Mouse (Mus musculus): ENCODE results near the gene Cyp2e1. TPM values are rescaled to one million over a fixed set of nuclear protein-coding genes. Genes with fewer than 3 reads are reported as not detected.

The Cyp2e1 gene
- polyA plus RNA-seq, 1 experiment from 2014 or later, result not detected

- no peak overlapping the region for H3K27ac ChIP-seq (replicated peaks; ENCODE audit: low read depth, low read length)
- 69% methylated on average over 4 of the region's 4 CpGs for WGBS
- no peaks in the 10 kb centered on the region for H3K36me3 ChIP-seq (ENCODE audit: control insufficient read depth, insufficient read depth, low read length)
- ATAC-seq (ENCODE audit: low read depth), result no peak
- no peak for DNase-seq (ENCODE audit: low spot score)
- no peaks in the 10 kb centered on the region for H3K4me1 ChIP-seq (ENCODE audit: control insufficient read depth, insufficient read depth, low read length)
- H3K4me3 ChIP-seq (ENCODE audit: low read depth, low read length), result no peak overlapping the region
- no peak overlapping the region for H3K4me2 ChIP-seq (ENCODE audit: low read depth, low read length)
- H3K9ac ChIP-seq (ENCODE audit: low read depth, low read length), result no peak overlapping the region
- H3K27me3 ChIP-seq (replicated peaks; ENCODE audit: control insufficient read depth, insufficient read depth, low read length), result no peaks in the 10 kb centered on the region
- no peaks in the 10 kb centered on the region for H3K9me3 ChIP-seq (ENCODE audit: control insufficient read depth, low read length)
Observed at GRCm38 (mm10) chr7:140793541-140793940, 30.0 kb downstream of the Cyp2e1 start.

- no peak for DNase-seq (ENCODE audit: low spot score)
- Histone ChIP-seq H3K27me3 (replicated peaks; ENCODE audit: control insufficient read depth, insufficient read depth, low read length) (no peaks in the 10 kb centered on the region), H3K9me3 (ENCODE audit: control insufficient read depth, low read length) (no peaks in the 10 kb centered on the region), H3K36me3 (ENCODE audit: control insufficient read depth, insufficient read depth, low read length) (no peaks in the 10 kb centered on the region), H3K4me1 (ENCODE audit: control insufficient read depth, insufficient read depth, low read length) (no peaks in the 10 kb centered on the region), H3K4me2 (ENCODE audit: low read depth, low read length) (no peak overlapping the region), H3K27ac (replicated peaks; ENCODE audit: low read depth, low read length) (no peak overlapping the region), H3K9ac (ENCODE audit: low read depth, low read length) (no peak overlapping the region), H3K4me3 (ENCODE audit: low read depth, low read length) (no peak overlapping the region)
- 86% methylated on average over 3 of the region's 3 CpGs for WGBS
- no peak for ATAC-seq (ENCODE audit: low read depth)
Observed at GRCm38 (mm10) chr7:140797619-140798018, 34.1 kb downstream of the Cyp2e1 start.

GRCm38 (mm10) chr7:140798212-140798611, 34.7 kb downstream of the Cyp2e1 start:
- DNase-seq (ENCODE audit: low spot score), result no peak
- H3K4me1 ChIP-seq (ENCODE audit: control insufficient read depth, insufficient read depth, low read length), result no peaks in the 10 kb centered on the region
- H3K4me3 ChIP-seq (ENCODE audit: low read depth, low read length), result no peak overlapping the region
- 56% methylated on average over 2 of the region's 2 CpGs for WGBS
- H3K9ac ChIP-seq (ENCODE audit: low read depth, low read length), result no peak overlapping the region
- no peaks in the 10 kb centered on the region for H3K36me3 ChIP-seq (ENCODE audit: control insufficient read depth, insufficient read depth, low read length)
- no peaks in the 10 kb centered on the region for H3K27me3 ChIP-seq (replicated peaks; ENCODE audit: control insufficient read depth, insufficient read depth, low read length)
- H3K27ac ChIP-seq (replicated peaks; ENCODE audit: low read depth, low read length), result no peak overlapping the region
- ATAC-seq (ENCODE audit: low read depth), result 0 out of 2 replicates have a peak, but pooled peaks have one; percentile 30
- no peak overlapping the region for H3K4me2 ChIP-seq (ENCODE audit: low read depth, low read length)
- H3K9me3 ChIP-seq (ENCODE audit: control insufficient read depth, low read length), result no peaks in the 10 kb centered on the region

GRCm38 (mm10) chr7:140802629-140803028, 39.1 kb downstream of the Cyp2e1 start:
- H3K36me3 ChIP-seq (ENCODE audit: control insufficient read depth, insufficient read depth, low read length), result no peaks in the 10 kb centered on the region
- no peaks in the 10 kb centered on the region for H3K4me1 ChIP-seq (ENCODE audit: control insufficient read depth, insufficient read depth, low read length)
- DNase-seq (ENCODE audit: low spot score) (no peak), ATAC-seq (ENCODE audit: low read depth) (no peak)
- no peak overlapping the region for H3K4me2 ChIP-seq (ENCODE audit: low read depth, low read length)
- no peaks in the 10 kb centered on the region for H3K27me3 ChIP-seq (replicated peaks; ENCODE audit: control insufficient read depth, insufficient read depth, low read length)
- H3K4me3 ChIP-seq (ENCODE audit: low read depth, low read length), result no peak overlapping the region
- H3K9me3 ChIP-seq (ENCODE audit: control insufficient read depth, low read length), result no peaks in the 10 kb centered on the region
- H3K27ac ChIP-seq (replicated peaks; ENCODE audit: low read depth, low read length), result no peak overlapping the region
- no peak overlapping the region for H3K9ac ChIP-seq (ENCODE audit: low read depth, low read length)
- WGBS, result 64% methylated on average over 6 of the region's 6 CpGs

- Histone ChIP-seq H3K36me3 (ENCODE audit: control insufficient read depth, insufficient read depth, low read length) (0 out of 2 replicates have a peak, but pooled peaks cover 2% of the 10 kb centered on the region), H3K4me3 (ENCODE audit: low read depth, low read length) (no peak overlapping the region), H3K9ac (ENCODE audit: low read depth, low read length) (no peak overlapping the region), H3K9me3 (ENCODE audit: control insufficient read depth, low read length) (no peaks in the 10 kb centered on the region), H3K4me2 (ENCODE audit: low read depth, low read length) (no peak overlapping the region), H3K27me3 (replicated peaks; ENCODE audit: control insufficient read depth, insufficient read depth, low read length) (no peaks in the 10 kb centered on the region), H3K4me1 (ENCODE audit: control insufficient read depth, insufficient read depth, low read length) (no peaks in the 10 kb centered on the region), H3K27ac (replicated peaks; ENCODE audit: low read depth, low read length) (no peak overlapping the region)
- 11% methylated on average over 1 of the region's 1 CpGs for WGBS
- DNase-seq (ENCODE audit: low spot score) (peak; percentile 7), ATAC-seq (ENCODE audit: low read depth) (no peak)
Observed at GRCm38 (mm10) chr7:140805704-140806103, 42.2 kb downstream of the Cyp2e1 start.

GRCm38 (mm10) chr7:140810496-140810895, 47.0 kb downstream of the Cyp2e1 start:
- Histone ChIP-seq H3K9ac (ENCODE audit: low read depth, low read length) (no peak overlapping the region), H3K4me2 (ENCODE audit: low read depth, low read length) (no peak overlapping the region), H3K27me3 (replicated peaks; ENCODE audit: control insufficient read depth, insufficient read depth, low read length) (no peaks in the 10 kb centered on the region), H3K4me3 (ENCODE audit: low read depth, low read length) (no peak overlapping the region), H3K36me3 (ENCODE audit: control insufficient read depth, insufficient read depth, low read length) (peaks cover 15% of the 10 kb centered on the region; the same call in 1 of the 2 replicates), H3K9me3 (ENCODE audit: control insufficient read depth, low read length) (no peaks in the 10 kb centered on the region), H3K4me1 (ENCODE audit: control insufficient read depth, insufficient read depth, low read length) (no peaks in the 10 kb centered on the region), H3K27ac (replicated peaks; ENCODE audit: low read depth, low read length) (no peak overlapping the region)
- 92% methylated on average over 6 of the region's 6 CpGs for WGBS
- ATAC-seq (ENCODE audit: low read depth) (no peak), DNase-seq (ENCODE audit: low spot score) (no peak)

- Histone ChIP-seq H3K27me3 (replicated peaks; ENCODE audit: control insufficient read depth, insufficient read depth, low read length) (no peaks in the 10 kb centered on the region), H3K27ac (replicated peaks; ENCODE audit: low read depth, low read length) (no peak overlapping the region), H3K9ac (ENCODE audit: low read depth, low read length) (no peak overlapping the region), H3K4me3 (ENCODE audit: low read depth, low read length) (no peak overlapping the region), H3K9me3 (ENCODE audit: control insufficient read depth, low read length) (no peaks in the 10 kb centered on the region), H3K4me1 (ENCODE audit: control insufficient read depth, insufficient read depth, low read length) (no peaks in the 10 kb centered on the region), H3K36me3 (ENCODE audit: control insufficient read depth, insufficient read depth, low read length) (peaks cover 15% of the 10 kb centered on the region; the same call in 1 of the 2 replicates), H3K4me2 (ENCODE audit: low read depth, low read length) (no peak overlapping the region)
- no peak for ATAC-seq (ENCODE audit: low read depth)
- WGBS, result 89% methylated on average over 13 of the region's 13 CpGs
- no peak for DNase-seq (ENCODE audit: low spot score)
Observed at GRCm38 (mm10) chr7:140811714-140812113, 48.2 kb downstream of the Cyp2e1 start.

GRCm38 (mm10) chr7:140812850-140813249, 49.3 kb downstream of the Cyp2e1 start:
- no peak overlapping the region for H3K9ac ChIP-seq (ENCODE audit: low read depth, low read length)
- H3K4me3 ChIP-seq (ENCODE audit: low read depth, low read length), result no peak overlapping the region
- no peak overlapping the region for H3K27ac ChIP-seq (replicated peaks; ENCODE audit: low read depth, low read length)
- H3K9me3 ChIP-seq (ENCODE audit: control insufficient read depth, low read length), result no peaks in the 10 kb centered on the region
- no peaks in the 10 kb centered on the region for H3K27me3 ChIP-seq (replicated peaks; ENCODE audit: control insufficient read depth, insufficient read depth, low read length)
- H3K4me1 ChIP-seq (ENCODE audit: control insufficient read depth, insufficient read depth, low read length), result no peaks in the 10 kb centered on the region
- H3K36me3 ChIP-seq (ENCODE audit: control insufficient read depth, insufficient read depth, low read length), result peaks cover 15% of the 10 kb centered on the region; the same call in 1 of the 2 replicates
- no peak overlapping the region for H3K4me2 ChIP-seq (ENCODE audit: low read depth, low read length)
- ATAC-seq (ENCODE audit: low read depth) (no peak), DNase-seq (ENCODE audit: low spot score) (no peak)
- WGBS, result 88% methylated on average over 12 of the region's 12 CpGs

GRCm38 (mm10) chr7:140820173-140820572, 56.6 kb downstream of the Cyp2e1 start:
- Histone ChIP-seq H3K36me3 (ENCODE audit: control insufficient read depth, insufficient read depth, low read length) (0 out of 2 replicates have a peak, but pooled peaks cover 2% of the 10 kb centered on the region), H3K27me3 (replicated peaks; ENCODE audit: control insufficient read depth, insufficient read depth, low read length) (no peaks in the 10 kb centered on the region), H3K4me2 (ENCODE audit: low read depth, low read length) (no peak overlapping the region), H3K4me3 (ENCODE audit: low read depth, low read length) (no peak overlapping the region), H3K9me3 (ENCODE audit: control insufficient read depth, low read length) (no peaks in the 10 kb centered on the region), H3K9ac (ENCODE audit: low read depth, low read length) (no peak overlapping the region), H3K4me1 (ENCODE audit: control insufficient read depth, insufficient read depth, low read length) (0 out of 2 replicates have a peak, but pooled peaks cover 3% of the 10 kb centered on the region), H3K27ac (replicated peaks; ENCODE audit: low read depth, low read length) (no peak overlapping the region)
- ATAC-seq (ENCODE audit: low read depth) (no peak), DNase-seq (ENCODE audit: low spot score) (no peak)
- 77% methylated on average over 4 of the region's 4 CpGs for WGBS
